Mouse (Mus musculus) ES-Bruce4 (cell line): ENCODE measurements around the gene Aacs. TPM values are rescaled to one million over a fixed set of nuclear protein-coding genes. Genes with fewer than 3 reads are reported as not detected.

ENCODE experiments used
- H3K27ac ChIP-seq: 2 replicates; pipeline ENCODE4 v1.5.1; 2012; ENCODE audit warnings: low read length, inconsistent platforms; ENCODE audit not compliant: insufficient read depth
- H3K27me3 ChIP-seq: 2 replicates; pipeline ENCODE4 v1.6.1; 2012; ENCODE audit warnings: mild to moderate bottlenecking, low read length, inconsistent platforms; ENCODE audit not compliant: control insufficient read depth, poor library complexity, insufficient read depth, severe bottlenecking
- H3K36me3 ChIP-seq: 2 replicates; pipeline ENCODE4 v1.6.1; 2012; ENCODE audit warnings: inconsistent platforms, mild to moderate bottlenecking, low read length, moderate library complexity; ENCODE audit not compliant: control insufficient read depth, poor library complexity, insufficient read depth, severe bottlenecking
- H3K4me1 ChIP-seq: one replicate; pipeline ENCODE4 v1.8.1; 2011; ENCODE audit warnings: low read length; ENCODE audit not compliant: control insufficient read depth, insufficient read depth
- H3K4me3 ChIP-seq: 2 replicates; pipeline ENCODE4 v1.5.1; 2011; ENCODE audit warnings: low read depth, mild to moderate bottlenecking, low read length
- H3K9ac ChIP-seq: 2 replicates; pipeline ENCODE4 v1.6.1; 2012; ENCODE audit warnings: low read depth, mild to moderate bottlenecking, inconsistent platforms; ENCODE audit not compliant: poor library complexity, severe bottlenecking
- H3K9me3 ChIP-seq: replicated peaks from 2 replicates; pipeline ENCODE4 v1.6.1; 2012; ENCODE audit warnings: mild to moderate bottlenecking, low read length, inconsistent platforms; ENCODE audit not compliant: control insufficient read depth, poor library complexity, insufficient read depth, severe bottlenecking
- CTCF ChIP-seq: IDR thresholded peaks from one replicate; pipeline ENCODE4 v1.8.1; 2011; ENCODE audit warnings: low read depth, low read length
- EP300 ChIP-seq: IDR thresholded peaks from 2 replicates; pipeline ENCODE4 v1.6.1; 2011; ENCODE audit warnings: low read depth, low read length; ENCODE audit not compliant: insufficient read depth
- POLR2A ChIP-seq: IDR thresholded peaks from one replicate; pipeline ENCODE4 v1.8.1; 2011; ENCODE audit warnings: low read length; ENCODE audit not compliant: insufficient read depth
- polyA plus RNA-seq: library from polyadenylated mRNA; stranded (reverse); fragments of >200 nt; gene quantifications from 2 replicates; pipeline ENCODE4 v1.2.4, GENCODE M21; 2011; ENCODE audit warnings: low read depth; ENCODE audit not compliant: missing spikeins, insufficient read depth, insufficient read length

Aacs gene
- polyA plus RNA-seq, 1 experiment = 26.3 TPM

DNA sequence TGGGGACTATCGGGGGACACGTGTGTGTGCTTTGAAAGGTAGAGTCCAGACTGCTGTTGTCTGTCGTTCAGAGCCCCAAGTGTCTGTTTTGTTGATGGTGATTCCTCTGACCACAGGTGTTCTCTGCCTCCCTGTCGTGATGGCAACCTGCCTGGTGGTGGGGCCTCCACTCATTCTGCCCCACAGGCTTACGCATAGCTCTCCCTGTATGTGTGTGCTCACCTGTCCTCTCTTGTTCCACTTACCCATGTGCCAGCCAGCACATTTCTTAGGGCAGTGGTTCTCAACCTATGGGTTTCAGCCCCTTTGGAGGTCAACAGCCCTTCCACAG lies 17.4 kb downstream of the Aacs start:
- H3K36me3 ChIP-seq = no peaks in the 10 kb centered on the region
- H3K4me3 ChIP-seq = no peak overlapping the region
- no peak overlapping the region for H3K27ac ChIP-seq
- no peak overlapping the region for H3K9ac ChIP-seq
- no peaks in the 10 kb centered on the region for H3K4me1 ChIP-seq
- no peaks in the 10 kb centered on the region for H3K27me3 ChIP-seq
- no peaks in the 10 kb centered on the region for H3K9me3 ChIP-seq
- no peak for TF ChIP-seq EP300
- no peak for TF ChIP-seq CTCF
- TF ChIP-seq POLR2A = no peak

DNA sequence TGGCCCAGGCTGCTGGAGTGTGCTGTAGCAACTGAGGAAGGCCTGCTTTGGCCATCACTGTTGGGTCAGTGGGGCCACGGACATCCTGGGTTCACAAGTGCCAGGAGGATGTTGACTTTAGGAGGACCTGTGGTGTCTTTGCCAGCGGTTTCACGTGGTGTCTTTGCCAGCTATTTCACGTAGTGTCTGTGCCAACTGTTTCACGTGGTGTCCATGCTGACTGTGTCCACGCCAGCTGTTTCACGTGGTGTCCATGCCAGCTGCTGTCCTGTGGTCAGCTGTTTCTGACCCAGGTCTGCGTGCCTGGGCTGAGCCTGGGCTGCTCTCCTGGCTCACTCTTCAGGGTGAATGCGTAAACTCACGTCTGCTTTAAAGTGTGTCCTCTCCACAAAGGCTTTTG lies 20.0 kb downstream of the Aacs start:
- Histone ChIP-seq H3K27ac (no peak overlapping the region), H3K4me3 (no peak overlapping the region), H3K27me3 (no peaks in the 10 kb centered on the region), H3K9ac (no peak overlapping the region), H3K36me3 (no peaks in the 10 kb centered on the region), H3K4me1 (no peaks in the 10 kb centered on the region), H3K9me3 (no peaks in the 10 kb centered on the region)
- TF ChIP-seq EP300 (no peak), POLR2A (no peak), CTCF (no peak)

DNA sequence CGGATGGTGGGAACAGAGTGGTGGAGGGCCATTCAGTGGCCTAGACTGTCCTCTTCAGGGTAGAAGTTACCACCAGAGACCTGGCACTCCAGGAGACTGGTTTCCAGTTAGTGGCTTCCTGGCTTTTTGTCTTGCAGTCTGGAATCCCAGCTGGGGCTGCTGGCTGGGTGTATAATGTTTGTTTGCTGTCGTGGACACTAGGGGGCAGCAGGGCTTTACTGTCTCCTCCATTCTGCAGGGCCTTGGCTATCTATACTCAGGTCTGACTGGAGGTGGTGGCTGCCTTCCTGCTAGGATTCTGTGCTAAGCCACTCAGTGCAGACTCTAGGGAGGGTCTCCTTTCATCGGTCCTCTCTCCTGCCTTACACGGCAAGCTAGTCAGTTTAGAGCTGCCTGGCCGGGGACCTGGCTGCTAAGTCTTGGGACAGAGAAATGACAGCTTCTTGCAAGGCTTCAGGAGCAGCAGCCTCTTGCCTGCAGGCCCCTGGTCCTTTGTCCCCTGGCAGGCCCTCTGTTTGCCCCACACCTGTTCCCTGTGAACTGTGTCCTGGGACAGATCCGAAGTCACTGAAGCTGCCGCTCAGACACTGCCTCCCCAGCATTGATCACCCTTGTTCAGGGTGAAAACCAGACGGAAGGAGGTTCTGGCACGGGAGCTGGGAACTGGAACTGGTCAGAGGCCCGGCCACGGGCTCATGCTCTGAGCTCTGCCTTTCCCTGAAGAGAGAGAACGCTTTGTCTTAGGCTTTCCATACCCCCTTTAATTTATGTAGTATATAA lies 22.4 kb downstream of the Aacs start:
- Histone ChIP-seq H3K36me3 (no peaks in the 10 kb centered on the region), H3K9ac (no peak overlapping the region), H3K27me3 (no peaks in the 10 kb centered on the region), H3K4me3 (no peak overlapping the region), H3K9me3 (no peaks in the 10 kb centered on the region), H3K4me1 (no peaks in the 10 kb centered on the region), H3K27ac (no peak overlapping the region)
- TF ChIP-seq POLR2A = no peak
- TF ChIP-seq CTCF = peak; percentile 77

DNA sequence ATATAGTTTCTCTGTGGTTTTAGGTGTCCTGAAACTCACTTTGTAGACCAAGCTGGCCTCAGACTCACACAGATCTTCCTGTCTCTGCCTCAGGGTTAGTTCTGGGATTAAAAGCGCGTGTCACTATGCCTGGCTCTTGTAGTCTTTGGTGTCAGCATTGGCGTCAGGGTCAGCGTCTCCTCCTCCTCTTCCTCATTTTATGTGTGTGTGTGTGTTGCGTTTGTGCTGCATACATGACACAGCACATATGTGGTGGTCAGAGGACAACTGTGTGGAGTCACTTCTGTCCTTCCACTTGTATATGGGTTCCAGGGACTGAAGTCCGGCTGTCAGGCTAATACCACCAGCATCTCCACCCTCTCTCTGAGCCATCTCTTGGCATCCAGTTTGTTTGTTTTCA lies 25.9 kb downstream of the Aacs start:
- Histone ChIP-seq H3K9me3 (no peaks in the 10 kb centered on the region), H3K4me3 (no peak overlapping the region), H3K4me1 (no peaks in the 10 kb centered on the region), H3K36me3 (no peaks in the 10 kb centered on the region), H3K27me3 (no peaks in the 10 kb centered on the region), H3K27ac (no peak overlapping the region), H3K9ac (no peak overlapping the region)
- no peak for TF ChIP-seq EP300
- TF ChIP-seq CTCF = no peak
- no peak for TF ChIP-seq POLR2A

DNA sequence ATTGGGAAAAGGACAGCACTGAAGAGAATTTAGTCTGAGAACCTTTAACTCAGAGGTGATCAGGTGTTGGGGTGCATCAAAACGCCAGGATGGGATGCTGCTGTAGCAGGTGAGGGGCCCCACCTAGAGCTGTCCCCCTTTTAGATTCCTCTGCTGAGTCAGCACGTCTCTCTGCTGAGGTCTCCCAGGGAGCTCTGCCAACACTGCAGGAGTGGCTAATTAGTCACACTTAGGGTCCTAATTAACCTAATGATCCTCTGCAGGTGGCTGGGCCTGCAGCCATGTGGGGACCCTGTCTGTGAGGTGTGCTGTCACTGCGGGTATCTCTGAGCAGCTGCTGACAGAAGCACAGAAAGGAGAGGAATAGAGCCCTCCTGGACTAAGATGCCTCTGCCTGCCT lies 26.6 kb downstream of the Aacs start:
- Histone ChIP-seq H3K9ac (no peak overlapping the region), H3K27me3 (no peaks in the 10 kb centered on the region), H3K4me3 (no peak overlapping the region), H3K4me1 (no peaks in the 10 kb centered on the region), H3K9me3 (no peaks in the 10 kb centered on the region), H3K27ac (no peak overlapping the region), H3K36me3 (no peaks in the 10 kb centered on the region)
- no peak for TF ChIP-seq CTCF
- no peak for TF ChIP-seq POLR2A
- TF ChIP-seq EP300 = no peak

DNA sequence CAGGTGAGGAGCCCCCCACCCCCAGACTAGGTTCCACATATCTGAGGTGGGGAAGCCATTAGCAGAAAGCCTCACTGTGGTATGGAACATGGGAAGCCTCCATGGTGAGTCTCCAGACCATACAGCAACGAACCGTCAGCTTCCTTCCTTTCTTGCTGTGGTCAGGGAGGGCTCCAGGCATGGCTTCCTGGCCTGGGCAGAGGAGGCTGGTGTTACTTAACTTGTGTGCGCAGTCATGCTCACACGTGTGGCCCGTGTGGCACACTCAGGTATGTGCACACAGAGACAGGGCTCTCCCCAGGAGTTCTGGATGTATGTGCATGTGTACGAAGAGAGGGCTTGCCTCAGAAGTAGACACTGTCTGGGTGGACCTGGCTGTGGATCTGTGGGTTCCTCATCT lies 28.0 kb downstream of the Aacs start:
- Histone ChIP-seq H3K36me3 (no peaks in the 10 kb centered on the region), H3K4me1 (no peaks in the 10 kb centered on the region), H3K9ac (no peak overlapping the region)

More for the DNA sequence above, 28.0 kb downstream of the Aacs start:
- H3K4me3 ChIP-seq = no peak overlapping the region
- H3K27me3 ChIP-seq = no peaks in the 10 kb centered on the region
- H3K27ac ChIP-seq = no peak overlapping the region
- no peak for TF ChIP-seq EP300
- no peak for TF ChIP-seq CTCF
- TF ChIP-seq POLR2A = no peak
- no peaks in the 10 kb centered on the region for H3K9me3 ChIP-seq
